Mouse (Mus musculus) testis, adult 2 months (tissue): ENCODE measurements around the gene Eps8.

Experiments
- CTCF ChIP-seq: fragments of 200-500 bp; IDR thresholded peaks from 2 replicates; pipeline ENCODE4 v1.5.1; 2012; ENCODE audit warnings: low read depth, mild to moderate bottlenecking, inconsistent platforms, low read length, moderate library complexity; ENCODE audit not compliant: control insufficient read depth, insufficient read depth, insufficient replicate concordance
- POLR2A ChIP-seq: fragments of 200-500 bp; IDR thresholded peaks from 2 replicates; pipeline ENCODE4 v1.6.1; 2012; ENCODE audit warnings: low read depth, mild to moderate bottlenecking, inconsistent platforms, low read length, moderate library complexity; ENCODE audit not compliant: control insufficient read depth

GRCm38 (mm10) chr6:137540800-137541199 is 113.9 kb downstream of the Eps8 start:
- TF ChIP-seq CTCF (no peak), POLR2A (no peak)
